Mouse (Mus musculus) forebrain, embryonic 12.5 days (tissue): Measurements from ENCODE around the gene Sdk2. TPM values are rescaled to one million over a fixed set of nuclear protein-coding genes. Genes with fewer than 3 reads are reported as not detected.

ENCODE experiments used
- ATAC-seq: fragments of 200-750 bp; cut with Nextera tagmentation; 2 replicates; pipeline ENCODE4 v1.8.0; 2017; ENCODE audit warnings: moderate TSS enrichment; ENCODE audit not compliant: low FRiP score
- H3K27ac ChIP-seq: fragments of 300-500 bp; sonication (generic); 2 replicates; pipeline ENCODE4 v1.5.1; 2016; ENCODE audit warnings: mild to moderate bottlenecking
- H3K27me3 ChIP-seq: fragments of 300-500 bp; sonication (generic); 2 replicates; pipeline ENCODE4 v1.6.1; 2016; ENCODE audit warnings: mild to moderate bottlenecking
- H3K36me3 ChIP-seq: fragments of 300-500 bp; sonication (generic); replicated peaks from 2 replicates; pipeline ENCODE4 v1.6.1; 2016; ENCODE audit warnings: mild to moderate bottlenecking
- H3K4me1 ChIP-seq: fragments of 300-500 bp; sonication (generic); 2 replicates; pipeline ENCODE4 v1.6.1; 2016
- H3K4me2 ChIP-seq: fragments of 300-500 bp; sonication (generic); 2 replicates; pipeline ENCODE4 v1.6.1; 2016; ENCODE audit warnings: mild to moderate bottlenecking, moderate library complexity
- H3K4me3 ChIP-seq: fragments of 300-500 bp; sonication (generic); replicated peaks from 2 replicates; pipeline ENCODE4 v1.5.1; 2016; ENCODE audit warnings: mild to moderate bottlenecking
- H3K9ac ChIP-seq: fragments of 300-500 bp; sonication (generic); 2 replicates; pipeline ENCODE4 v1.6.1; 2016; ENCODE audit warnings: mild to moderate bottlenecking
- H3K9me3 ChIP-seq: fragments of 300-500 bp; sonication (generic); 2 replicates; pipeline ENCODE4 v1.6.1; 2016
- WGBS: fragments of 180-500 bp; shearing (Covaris S2); methylation state at CpG from one replicate; pipeline ENCODE4 v1.1.7; 2016; 5-methylcytosine and 5-hydroxymethylcytosine counted together
- polyA plus RNA-seq: library from polyadenylated mRNA; unstranded; fragments of >200 nt; fragmentation: Nextera tagmentation; extraction: Ambion mirVana; gene quantifications from 2 replicates; pipeline ENCODE4 v1.2.1, GENCODE M21; 2016

The Sdk2 gene
- polyA plus RNA-seq, 1 experiment from 2014 or later = 3.0 TPM

- 58% methylated on average over 5 of the region's 5 CpGs for WGBS
- Histone ChIP-seq H3K36me3 (no peaks in the 10 kb centered on the region), H3K27ac (peak overlapping the region; percentile 50; the same call in 1 of the 2 replicates), H3K4me3 (no peak overlapping the region), H3K4me1 (peaks cover 63% of the 10 kb centered on the region), H3K9me3 (no peaks in the 10 kb centered on the region), H3K4me2 (no peak overlapping the region), H3K9ac (no peak overlapping the region), H3K27me3 (peaks cover 27% of the 10 kb centered on the region)
- ATAC-seq = no peak
Measured at GRCm38 (mm10) chr11:113985826-113986416, 80.9 kb downstream of the Sdk2 start.

GRCm38 (mm10) chr11:113981732-113982503, 84.9 kb downstream of the Sdk2 start:
- peaks cover 52% of the 10 kb centered on the region for H3K4me1 ChIP-seq
- ATAC-seq = peak; percentile 84
- H3K27ac ChIP-seq = peak overlapping the region; percentile 82
- peaks cover 24% of the 10 kb centered on the region for H3K27me3 ChIP-seq
- H3K9me3 ChIP-seq = no peaks in the 10 kb centered on the region
- no peak overlapping the region for H3K4me3 ChIP-seq
- H3K4me2 ChIP-seq = peak overlapping the region; percentile 8
- H3K36me3 ChIP-seq = no peaks in the 10 kb centered on the region
- WGBS = 14% methylated on average over 7 of the region's 7 CpGs
- H3K9ac ChIP-seq = no peak overlapping the region

GRCm38 (mm10) chr11:113981088-113981487, 85.8 kb downstream of the Sdk2 start:
- H3K9ac ChIP-seq = no peak overlapping the region
- no peaks in the 10 kb centered on the region for H3K9me3 ChIP-seq
- H3K4me1 ChIP-seq = peaks cover 50% of the 10 kb centered on the region
- peak overlapping the region; percentile 82 for H3K27ac ChIP-seq
- H3K4me2 ChIP-seq = peak overlapping the region; percentile 8; the same call in 1 of the 2 replicates
- peaks cover 28% of the 10 kb centered on the region for H3K27me3 ChIP-seq
- H3K36me3 ChIP-seq = no peaks in the 10 kb centered on the region
- WGBS = 71% methylated on average over 6 of the region's 6 CpGs
- no peak for ATAC-seq
- no peak overlapping the region for H3K4me3 ChIP-seq

- H3K27ac ChIP-seq = no peak overlapping the region
- H3K4me1 ChIP-seq = peaks cover 51% of the 10 kb centered on the region
Measured at GRCm38 (mm10) chr11:113978318-113978717, 88.5 kb downstream of the Sdk2 start.

GRCm38 (mm10) chr11:113975667-113975970, 91.2 kb downstream of the Sdk2 start:
- H3K9ac ChIP-seq = no peak overlapping the region
- no peaks in the 10 kb centered on the region for H3K9me3 ChIP-seq
- H3K36me3 ChIP-seq = no peaks in the 10 kb centered on the region
- 0 out of 2 replicates have a peak, but pooled peaks cover 16% of the 10 kb centered on the region for H3K27me3 ChIP-seq
- no peak overlapping the region for H3K4me3 ChIP-seq
- peaks cover 39% of the 10 kb centered on the region for H3K4me1 ChIP-seq
- no peak overlapping the region for H3K4me2 ChIP-seq
- no peak for ATAC-seq
- no peak overlapping the region for H3K27ac ChIP-seq
- 37% methylated on average over 3 of the region's 3 CpGs for WGBS

More at GRCm38 (mm10) chr11:113978318-113978717, 88.5 kb downstream of the Sdk2 start:
- no peaks in the 10 kb centered on the region for H3K9me3 ChIP-seq
- no peak overlapping the region for H3K9ac ChIP-seq
- H3K36me3 ChIP-seq = no peaks in the 10 kb centered on the region
- H3K4me3 ChIP-seq = no peak overlapping the region
- ATAC-seq = no peak
- 0 out of 2 replicates have a peak, but pooled peaks cover 16% of the 10 kb centered on the region for H3K27me3 ChIP-seq
- no peak overlapping the region for H3K4me2 ChIP-seq
- 96% methylated on average over 12 of the region's 12 CpGs for WGBS

- Histone ChIP-seq H3K27me3 (0 out of 2 replicates have a peak, but pooled peaks cover 16% of the 10 kb centered on the region), H3K4me3 (no peak overlapping the region), H3K4me2 (no peak overlapping the region), H3K4me1 (peaks cover 39% of the 10 kb centered on the region), H3K27ac (no peak overlapping the region), H3K9me3 (no peaks in the 10 kb centered on the region), H3K9ac (no peak overlapping the region), H3K36me3 (no peaks in the 10 kb centered on the region)
- WGBS = 18% methylated on average over 16 of the region's 16 CpGs
- ATAC-seq = 0 out of 2 replicates have a peak, but pooled peaks have one; percentile 19
Measured at GRCm38 (mm10) chr11:113974876-113975666, 91.8 kb downstream of the Sdk2 start.

- WGBS = 77% methylated on average over 3 of the region's 3 CpGs
- H3K9me3 ChIP-seq = peaks cover 7% of the 10 kb centered on the region
- H3K27ac ChIP-seq = no peak overlapping the region
- H3K4me1 ChIP-seq = peaks cover 39% of the 10 kb centered on the region
- H3K4me2 ChIP-seq = no peak overlapping the region
- no peaks in the 10 kb centered on the region for H3K36me3 ChIP-seq
- no peak for ATAC-seq
- 0 out of 2 replicates have a peak, but pooled peaks cover 10% of the 10 kb centered on the region for H3K27me3 ChIP-seq
- H3K4me3 ChIP-seq = no peak overlapping the region
- H3K9ac ChIP-seq = no peak overlapping the region
Measured at GRCm38 (mm10) chr11:113972517-113972872, 94.4 kb downstream of the Sdk2 start.

GRCm38 (mm10) chr11:113971609-113972516, 95.0 kb downstream of the Sdk2 start:
- Histone ChIP-seq H3K27ac (no peak overlapping the region), H3K9me3 (peaks cover 14% of the 10 kb centered on the region)
- WGBS = 65% methylated on average over 19 of the region's 19 CpGs

GRCm38 (mm10) chr11:113970026-113970425, 96.8 kb downstream of the Sdk2 start:
- Histone ChIP-seq H3K36me3 (no peaks in the 10 kb centered on the region), H3K27ac (no peak overlapping the region), H3K9me3 (peaks cover 32% of the 10 kb centered on the region), H3K4me2 (no peak overlapping the region), H3K9ac (no peak overlapping the region), H3K27me3 (no peaks in the 10 kb centered on the region), H3K4me3 (no peak overlapping the region), H3K4me1 (peaks cover 19% of the 10 kb centered on the region)
- no peak for ATAC-seq
- WGBS = 69% methylated on average over 2 of the region's 2 CpGs

More at GRCm38 (mm10) chr11:113971609-113972516, 95.0 kb downstream of the Sdk2 start:
- no peak overlapping the region for H3K9ac ChIP-seq
- no peak overlapping the region for H3K4me3 ChIP-seq
- no peak overlapping the region for H3K4me2 ChIP-seq
- peaks cover 34% of the 10 kb centered on the region for H3K4me1 ChIP-seq
- 0 out of 2 replicates have a peak, but pooled peaks cover 3% of the 10 kb centered on the region for H3K27me3 ChIP-seq
- H3K36me3 ChIP-seq = no peaks in the 10 kb centered on the region
- peak; percentile 80; the same call in 1 of the 2 replicates for ATAC-seq

- H3K4me1 ChIP-seq = no peaks in the 10 kb centered on the region
- 88% methylated on average over 1 of the region's 1 CpGs for WGBS
- ATAC-seq = no peak
- no peaks in the 10 kb centered on the region for H3K27me3 ChIP-seq
- no peak overlapping the region for H3K4me3 ChIP-seq
- no peak overlapping the region for H3K4me2 ChIP-seq
- no peak overlapping the region for H3K27ac ChIP-seq
- H3K9ac ChIP-seq = no peak overlapping the region
- no peaks in the 10 kb centered on the region for H3K36me3 ChIP-seq
- H3K9me3 ChIP-seq = peaks cover 34% of the 10 kb centered on the region
Measured at GRCm38 (mm10) chr11:113965214-113965613, 101.6 kb downstream of the Sdk2 start.

- no peaks in the 10 kb centered on the region for H3K27me3 ChIP-seq
- no peak overlapping the region for H3K4me2 ChIP-seq
- peaks cover 29% of the 10 kb centered on the region for H3K9me3 ChIP-seq
- no peaks in the 10 kb centered on the region for H3K4me1 ChIP-seq
- H3K9ac ChIP-seq = no peak overlapping the region
- no peak overlapping the region for H3K4me3 ChIP-seq
- no peaks in the 10 kb centered on the region for H3K36me3 ChIP-seq
- 91% methylated on average over 3 of the region's 3 CpGs for WGBS
- H3K27ac ChIP-seq = no peak overlapping the region
- no peak for ATAC-seq
Measured at GRCm38 (mm10) chr11:113962751-113963150, 104.1 kb downstream of the Sdk2 start.
